Mouse (Mus musculus): ENCODE results near the gene Nrxn3.

Nrxn3 gene

DNA sequence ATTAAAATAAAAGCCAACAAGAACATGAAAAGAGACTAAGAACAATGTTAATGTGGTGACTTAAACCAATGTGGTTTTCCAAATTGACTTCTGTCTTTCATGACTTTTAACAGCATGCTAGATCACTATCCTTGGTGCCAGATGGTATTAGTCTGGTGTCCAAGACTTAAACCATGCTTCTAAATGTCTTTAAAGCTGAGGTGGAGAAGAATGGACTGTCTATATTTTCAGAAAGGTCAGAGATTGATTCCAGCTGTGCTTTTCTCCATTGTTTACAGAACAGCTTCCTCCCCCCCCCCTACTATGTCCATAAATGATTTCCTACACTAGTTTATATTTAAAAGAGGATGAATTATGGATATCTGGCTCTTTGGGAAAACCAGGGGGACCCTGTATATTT is 1473.5 kb downstream of the Nrxn3 start:
- in situ Hi-C loops (cut with MboI; ENCODE audit: low pct_unique_long_range_greater_than_20kb in 1 of 2, low sequenced_read_pairs in 2 of 2, unreplicated experiment in 1 of 2) = no loop called here

DNA sequence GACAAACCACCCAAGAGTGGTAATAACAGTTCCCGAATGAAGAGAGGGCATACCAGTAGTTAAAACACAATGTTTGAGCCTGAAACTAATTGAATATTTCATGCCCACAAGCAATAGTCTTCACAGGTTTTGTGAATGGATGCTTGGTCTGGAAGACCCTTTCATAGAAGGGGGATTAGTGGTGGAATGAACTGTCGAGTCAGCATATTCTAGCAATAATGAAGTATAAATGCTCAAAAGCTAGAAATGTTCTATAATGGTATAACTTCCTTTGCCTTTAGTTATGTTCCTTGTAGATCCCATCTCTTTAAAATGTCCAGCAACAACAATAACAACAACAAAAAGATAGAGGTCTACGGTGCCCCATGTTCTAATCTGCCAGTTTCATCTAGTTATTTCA is 1475.3 kb downstream of the Nrxn3 start:
- in situ Hi-C loops (cut with MboI; ENCODE audit: low pct_unique_long_range_greater_than_20kb in 1 of 2, low sequenced_read_pairs in 2 of 2, unreplicated experiment in 1 of 2) = no loop called here

DNA sequence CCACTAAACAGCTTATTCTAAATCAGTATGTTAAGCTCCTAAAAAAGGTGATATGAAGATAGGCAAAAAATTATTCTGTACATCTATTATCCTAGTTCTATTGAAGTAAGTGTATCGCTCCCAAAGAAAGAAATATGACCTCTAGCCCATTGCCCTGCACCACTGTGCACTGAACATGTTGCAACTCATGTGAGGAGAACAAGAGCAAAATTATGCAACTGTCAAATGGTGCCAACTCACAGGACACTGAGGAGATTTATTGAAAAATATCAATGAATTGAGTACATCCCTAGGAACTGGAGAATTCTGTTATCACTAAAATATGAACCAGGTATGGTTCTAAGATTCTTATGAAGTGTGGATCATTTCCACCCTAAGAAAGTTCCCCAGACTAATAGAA is 1479.8 kb downstream of the Nrxn3 start:
- in situ Hi-C loops (cut with MboI; ENCODE audit: low pct_unique_long_range_greater_than_20kb in 1 of 2, low sequenced_read_pairs in 2 of 2, unreplicated experiment in 1 of 2) = no loop called here

DNA sequence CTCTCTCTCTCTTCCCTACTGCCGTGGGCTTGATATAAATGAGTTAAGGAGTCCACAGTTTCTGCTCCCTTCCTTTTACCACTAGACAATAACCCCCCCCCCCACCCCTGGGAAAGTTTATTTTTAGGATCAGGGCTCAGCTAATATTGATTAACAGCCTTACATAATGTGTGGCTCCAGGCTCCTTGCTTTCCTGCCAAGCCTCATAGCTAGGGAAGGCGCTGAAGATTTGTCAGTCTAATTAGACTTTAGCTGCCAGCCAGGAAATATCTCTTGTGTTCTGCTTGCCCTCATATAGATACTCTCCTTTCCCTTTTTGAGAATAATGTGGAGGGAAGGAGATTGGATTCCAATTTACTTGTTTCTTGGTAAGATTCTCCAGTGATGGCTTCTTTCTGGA is 1488.7 kb downstream of the Nrxn3 start:
- in situ Hi-C loops (cut with MboI; ENCODE audit: low pct_unique_long_range_greater_than_20kb in 1 of 2, low sequenced_read_pairs in 2 of 2, unreplicated experiment in 1 of 2) = no loop called here

DNA sequence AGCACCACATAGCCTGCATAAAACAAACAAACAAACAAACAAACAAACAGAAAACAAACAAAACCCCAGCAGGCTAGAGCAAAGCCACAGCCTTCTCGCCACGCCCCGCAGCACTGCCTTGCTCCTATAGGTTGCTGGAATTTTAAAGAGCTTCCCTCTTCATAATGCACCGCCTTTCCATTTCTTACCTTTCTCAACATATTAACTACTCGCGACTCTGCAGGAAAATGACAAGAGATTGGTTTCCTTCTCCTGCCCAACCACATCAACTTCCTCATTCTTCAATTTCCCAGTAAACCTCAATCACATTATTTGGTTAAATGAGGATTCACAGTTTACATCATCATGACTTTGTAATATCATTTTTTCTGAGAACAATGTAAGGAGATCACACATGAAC is 1494.4 kb downstream of the Nrxn3 start:
- in situ Hi-C loops (cut with MboI; ENCODE audit: low pct_unique_long_range_greater_than_20kb in 1 of 2, low sequenced_read_pairs in 2 of 2, unreplicated experiment in 1 of 2) = no loop called here

GRCm38 (mm10) chr12:90229062-90229461 is 1506.4 kb downstream of the Nrxn3 start:
- in situ Hi-C loops (cut with MboI; ENCODE audit: low pct_unique_long_range_greater_than_20kb in 1 of 2, low sequenced_read_pairs in 2 of 2, unreplicated experiment in 1 of 2) = no loop called here

DNA sequence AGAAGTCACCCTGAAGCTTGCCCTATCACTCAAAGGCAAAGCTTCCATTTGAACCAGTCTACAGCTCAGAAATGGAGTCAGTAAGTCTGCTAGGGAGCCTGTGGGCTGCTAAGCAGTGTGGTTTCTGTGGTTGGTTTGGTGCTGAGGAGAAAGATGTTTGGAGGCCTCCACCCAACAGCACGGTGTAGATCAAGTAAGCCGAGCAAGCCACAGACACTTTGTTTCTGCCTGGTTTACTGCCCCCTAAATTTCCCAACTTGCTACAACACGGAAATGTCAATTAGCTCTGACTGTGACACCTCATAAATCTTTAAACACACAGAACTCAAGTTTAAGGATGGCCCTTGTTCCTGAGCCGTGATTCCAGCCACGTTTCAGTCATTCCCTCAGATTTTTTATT is 1513.4 kb downstream of the Nrxn3 start:
- in situ Hi-C loops (cut with MboI; ENCODE audit: low pct_unique_long_range_greater_than_20kb in 1 of 2, low sequenced_read_pairs in 2 of 2, unreplicated experiment in 1 of 2) = no loop called here

- in situ Hi-C loops (cut with MboI; ENCODE audit: low pct_unique_long_range_greater_than_20kb in 1 of 2, low sequenced_read_pairs in 2 of 2, unreplicated experiment in 1 of 2) = no loop called here
Measured at GRCm38 (mm10) chr12:90260301-90260700, 1537.6 kb downstream of the Nrxn3 start.

DNA sequence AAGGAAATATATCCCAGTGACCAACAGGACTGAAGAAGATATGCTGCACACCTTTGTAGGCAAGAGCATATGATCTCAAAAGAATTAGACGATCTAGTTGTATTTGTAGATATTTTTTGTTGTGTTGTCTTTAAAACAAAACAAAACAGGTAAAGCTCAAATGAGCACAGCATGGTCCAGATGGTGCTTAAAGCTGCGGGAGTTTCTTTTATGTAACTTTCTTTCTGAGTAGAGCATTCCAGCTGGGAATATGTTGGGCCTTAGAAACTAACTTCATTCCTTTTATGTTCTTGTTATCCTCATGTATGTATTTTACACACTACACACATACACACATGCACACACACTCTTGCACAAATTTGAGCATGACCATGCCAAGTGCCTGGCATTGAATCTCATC is 1545.4 kb downstream of the Nrxn3 start:
- in situ Hi-C loops (cut with MboI; ENCODE audit: low pct_unique_long_range_greater_than_20kb in 1 of 2, low sequenced_read_pairs in 2 of 2, unreplicated experiment in 1 of 2) = no loop called here

- in situ Hi-C loops (cut with MboI; ENCODE audit: low pct_unique_long_range_greater_than_20kb in 1 of 2, low sequenced_read_pairs in 2 of 2, unreplicated experiment in 1 of 2) = no loop called here
Measured at GRCm38 (mm10) chr12:90270763-90271379, 1548.2 kb downstream of the Nrxn3 start.

DNA sequence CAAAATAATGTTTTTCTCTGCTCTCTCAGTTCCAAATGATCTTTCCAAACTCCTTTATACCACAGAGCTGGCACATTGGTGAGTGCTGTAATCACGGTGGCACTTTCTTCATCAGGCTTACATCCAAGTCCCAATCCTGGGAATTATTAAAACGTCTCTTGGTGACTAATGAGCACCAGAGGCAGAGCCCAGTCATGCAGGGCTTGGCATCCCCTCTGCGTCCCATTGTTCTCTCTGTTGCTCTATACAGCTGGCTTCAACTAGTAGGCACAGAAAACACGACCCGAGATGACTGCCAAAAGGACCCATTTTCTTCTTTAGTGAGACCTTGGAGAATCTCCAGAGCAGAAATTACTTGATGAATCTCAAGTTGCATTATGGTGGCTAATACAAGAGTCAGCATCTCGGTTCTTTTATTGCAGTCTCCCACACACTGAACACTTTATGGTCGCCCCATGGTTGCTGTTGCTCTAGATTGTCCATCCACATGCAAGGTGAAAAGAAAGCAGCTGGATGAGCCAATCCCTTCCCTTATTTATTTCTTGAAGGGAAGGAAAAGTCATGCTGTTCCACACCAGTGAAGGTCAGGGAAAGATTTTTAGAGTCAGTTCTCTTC is 1552.1 kb downstream of the Nrxn3 start:
- in situ Hi-C loops (cut with MboI; ENCODE audit: low pct_unique_long_range_greater_than_20kb in 1 of 2, low sequenced_read_pairs in 2 of 2, unreplicated experiment in 1 of 2) = no loop called here

DNA sequence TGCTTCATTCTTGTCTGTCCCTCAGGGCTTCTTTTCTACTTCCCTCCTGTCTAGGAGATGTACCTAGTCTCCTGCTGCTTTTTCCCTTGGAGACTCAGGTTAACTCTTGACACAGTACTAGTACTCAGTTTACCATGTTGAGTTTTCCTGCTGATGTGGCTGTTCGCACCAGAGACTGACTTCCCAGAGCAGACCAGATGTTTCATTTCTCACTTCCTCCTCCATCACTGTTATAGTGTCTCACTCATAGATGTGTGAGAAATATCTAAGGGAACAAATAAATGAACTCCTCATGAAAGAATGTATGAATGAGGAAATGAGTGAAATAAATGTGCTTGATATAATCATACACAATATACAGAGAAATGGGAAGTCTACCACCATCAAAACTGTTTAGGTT is 1558.6 kb downstream of the Nrxn3 start:
- in situ Hi-C loops (cut with MboI; ENCODE audit: low pct_unique_long_range_greater_than_20kb in 1 of 2, low sequenced_read_pairs in 2 of 2, unreplicated experiment in 1 of 2) = no loop called here

GRCm38 (mm10) chr12:90283022-90283421 is 1560.3 kb downstream of the Nrxn3 start:
- in situ Hi-C loops (cut with MboI; ENCODE audit: low pct_unique_long_range_greater_than_20kb in 1 of 2, low sequenced_read_pairs in 2 of 2, unreplicated experiment in 1 of 2) = no loop called here

DNA sequence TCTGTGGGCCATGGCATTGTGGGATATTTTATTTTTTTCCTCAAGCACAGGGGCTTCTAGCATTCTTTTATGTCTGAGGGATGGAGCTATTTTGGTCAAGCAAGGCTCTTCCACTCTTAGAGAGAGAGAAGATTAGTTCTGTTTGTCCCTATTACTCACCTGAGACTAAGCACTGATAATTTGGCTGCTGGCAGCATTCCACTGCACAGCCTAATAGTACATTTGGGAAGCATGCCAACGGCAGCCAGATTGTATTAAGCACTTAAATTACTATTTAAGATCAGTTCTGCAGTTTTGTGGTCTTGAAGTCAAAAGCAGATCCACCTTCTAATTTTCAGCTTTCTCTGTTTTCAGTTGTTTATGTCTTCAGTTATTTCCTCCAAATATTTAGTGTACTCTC is 1580.0 kb downstream of the Nrxn3 start:
- in situ Hi-C loops (cut with MboI; ENCODE audit: low pct_unique_long_range_greater_than_20kb in 1 of 2, low sequenced_read_pairs in 2 of 2, unreplicated experiment in 1 of 2) = no loop called here

DNA sequence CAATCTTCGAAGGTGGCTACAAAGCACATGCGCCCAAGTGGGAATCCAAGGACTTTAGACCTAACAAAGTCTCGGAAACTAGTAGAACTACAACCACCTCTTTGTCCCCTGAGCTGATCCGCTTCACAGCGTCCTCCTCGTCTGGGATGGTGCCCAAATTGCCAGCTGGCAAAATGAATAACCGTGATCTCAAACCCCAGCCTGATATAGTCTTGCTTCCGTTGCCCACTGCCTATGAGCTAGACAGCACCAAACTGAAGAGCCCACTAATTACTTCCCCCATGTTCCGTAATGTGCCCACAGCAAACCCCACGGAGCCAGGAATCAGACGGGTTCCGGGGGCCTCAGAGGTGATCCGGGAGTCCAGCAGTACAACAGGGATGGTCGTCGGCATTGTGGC is 1609.1 kb downstream of the Nrxn3 start:
- in situ Hi-C loops (cut with MboI; ENCODE audit: low pct_unique_long_range_greater_than_20kb in 1 of 2, low sequenced_read_pairs in 2 of 2, unreplicated experiment in 1 of 2) = no loop called here

- in situ Hi-C loops (cut with MboI; ENCODE audit: low pct_unique_long_range_greater_than_20kb in 1 of 2, low sequenced_read_pairs in 2 of 2, unreplicated experiment in 1 of 2) = no loop called here
Measured at GRCm38 (mm10) chr12:90332459-90332858, 1609.8 kb downstream of the Nrxn3 start.

- in situ Hi-C loops (cut with MboI; ENCODE audit: low pct_unique_long_range_greater_than_20kb in 1 of 2, low sequenced_read_pairs in 2 of 2, unreplicated experiment in 1 of 2) = no loop called here
Measured at GRCm38 (mm10) chr12:90337496-90338228, 1615.0 kb downstream of the Nrxn3 start.

DNA sequence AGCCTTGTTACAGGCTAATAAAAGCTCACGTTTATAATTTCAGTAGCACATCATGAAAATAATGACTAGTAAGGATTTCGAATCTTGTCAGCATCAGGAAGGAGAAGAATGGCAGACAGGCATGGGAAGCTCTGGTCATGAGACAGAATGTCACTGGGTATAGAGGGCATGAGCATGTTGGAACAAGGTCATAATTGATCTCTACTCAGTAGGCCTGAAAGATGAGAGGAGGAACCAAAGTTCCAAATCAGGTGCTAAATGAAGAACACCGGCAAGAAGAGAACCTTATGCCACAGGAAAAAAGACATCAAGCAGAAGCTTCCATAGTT is 1615.5 kb downstream of the Nrxn3 start:
- in situ Hi-C loops (cut with MboI; ENCODE audit: low pct_unique_long_range_greater_than_20kb in 1 of 2, low sequenced_read_pairs in 2 of 2, unreplicated experiment in 1 of 2) = no loop called here
